Mouse (Mus musculus) liver, postnatal 0 days (tissue): ENCODE results near the gene Vmn1r33.

Experiments used
- CTCF ChIP-seq: sonication (generic); IDR thresholded peaks from 2 replicates; pipeline ENCODE4 v1.5.1; 2016; ENCODE audit warnings: antibody characterized with exemption, low read depth
- EP300 ChIP-seq: IDR thresholded peaks from 2 replicates; pipeline ENCODE4 v1.6.1; 2016; ENCODE audit warnings: antibody characterized with exemption, low read depth, mild to moderate bottlenecking

GRCm38 (mm10) chr6:66595804-66596203, 22.3 kb downstream of the Vmn1r33 start:
- TF ChIP-seq CTCF (no peak), EP300 (no peak)
